Mouse (Mus musculus): ENCODE measurements around the gene Draxin.
"Not testable (repeated sequence)": the region's sequence is repeated elsewhere in the genome, so short reads cannot be mapped to it uniquely, and the experiment has no call there.

The Draxin gene

GRCm38 (mm10) chr4:148052976-148053375 is 77.5 kb downstream of the Draxin start:
- DNase-seq = no peak

- no peak for DNase-seq
Observed at GRCm38 (mm10) chr4:148051886-148052285, 78.6 kb downstream of the Draxin start.

GRCm38 (mm10) chr4:148051046-148051776 is 79.3 kb downstream of the Draxin start:
- no peak for DNase-seq

GRCm38 (mm10) chr4:148050396-148050914 is 80.0 kb downstream of the Draxin start:
- not testable (repeated sequence) for DNase-seq
